Mouse (Mus musculus) kidney, adult 10 weeks (tissue): ENCODE results near the gene Ccdc185. TPM values are rescaled to one million over a fixed set of nuclear protein-coding genes. Genes with fewer than 3 reads are reported as not detected.

Source experiments
- polyA plus RNA-seq: library from polyadenylated mRNA; stranded (reverse); fragments of 350-450 nt; fragmentation: Illumina TruSeq; extraction: RNeasy Lipid Tissue Mini Kit (QIAGEN cat#74804); gene quantifications from one replicate; pipeline ENCODE4 v1.2.3, GENCODE M21; 2014; ENCODE audit warnings: low read depth, low replicate concordance

The Ccdc185 gene
- polyA plus RNA-seq, result not detected

GRCm38 (mm10) chr1:182749080-182749479, at the start of gene Ccdc185:
TSS of gene Ccdc185 (minus strand) at chr1:182749180.

GRCm38 (mm10) chr1:182763716-182764461, 14.9 kb upstream of the Ccdc185 start, which contains the start of gene Susd4:
TSS of gene Susd4 (plus strand) at chr1:182763860.

Other genes with a start within 250 kb of the Ccdc185 start
- gene Capn2, start 231.6 kb downstream of the Ccdc185 start, polyA plus RNA-seq, result 71.7 TPM
- gene Capn8, start 184.2 kb downstream of the Ccdc185 start, polyA plus RNA-seq, result not detected
- 1.2 TPM for gene Susd4, start 14.7 kb upstream of the Ccdc185 start, polyA plus RNA-seq
- 0.24 TPM for gene Tlr5, start 205.6 kb upstream of the Ccdc185 start, polyA plus RNA-seq